Mouse (Mus musculus) cerebellum, adult 2 months (tissue): ENCODE data around the gene Itgbl1.

Experiments
- CTCF ChIP-seq: fragments of 200-500 bp; IDR thresholded peaks from 2 replicates; pipeline ENCODE4 v1.5.1; 2011; ENCODE audit warnings: low read depth, mild to moderate bottlenecking, control low read depth, low read length, moderate library complexity, borderline replicate concordance; ENCODE audit not compliant: insufficient read depth
- POLR2A ChIP-seq: fragments of 200-500 bp; IDR thresholded peaks from 2 replicates; pipeline ENCODE4 v1.6.1; 2011; ENCODE audit warnings: low read length, control low read depth, borderline replicate concordance; ENCODE audit not compliant: insufficient read depth

GRCm38 (mm10) chr14:123801744-123802143 lies 142.0 kb downstream of the Itgbl1 start:
- TF ChIP-seq CTCF = no peak
- TF ChIP-seq POLR2A = no peak
